Mouse (Mus musculus): Measurements from ENCODE around the gene St6galnac5. TPM values are rescaled to one million over a fixed set of nuclear protein-coding genes. Genes with fewer than 3 reads are reported as not detected.

The St6galnac5 gene
- polyA plus RNA-seq, 1 experiment from 2014 or later: 0.12 TPM

- ATAC-seq (ENCODE audit: insufficient number of reproducible peaks, insufficient read depth, low FRiP score, low read depth): no peak
- WGBS: 74% methylated on average over 23 of the region's 23 CpGs
- H3K9me3 ChIP-seq (ENCODE audit: control insufficient read depth, low read length): no peaks in the 10 kb centered on the region
Observed at GRCm38 (mm10) chr3:152912216-152913101, 69.6 kb downstream of the St6galnac5 start.

GRCm38 (mm10) chr3:152911578-152911977 is 70.5 kb downstream of the St6galnac5 start:
- ATAC-seq (ENCODE audit: insufficient number of reproducible peaks, insufficient read depth, low FRiP score, low read depth): no peak

More at GRCm38 (mm10) chr3:152912216-152913101, 69.6 kb downstream of the St6galnac5 start:
- Histone ChIP-seq H3K9ac (ENCODE audit: low read length) (no peak overlapping the region), H3K4me2 (ENCODE audit: low read length) (no peak overlapping the region), H3K27ac (replicated peaks in 1 of 2; ENCODE audit: control insufficient read depth in 1 of 2, insufficient read depth in 1 of 2, low read depth in 2 of 2, low read length in 2 of 2) (no peak overlapping the region), H3K27me3 (ENCODE audit: control insufficient read depth, insufficient read depth, low read length) (no peaks in the 10 kb centered on the region), H3K4me1 (ENCODE audit: control insufficient read depth in 2 of 2, insufficient read depth in 2 of 2, low read length in 2 of 2) (peaks cover 0 to 2% of the 10 kb centered on the region in 2 experiments; a peak in 1 of 4 replicates), H3K4me3 (ENCODE audit: control insufficient read depth in 1 of 2, insufficient read depth in 1 of 2, low read depth in 1 of 2, low read length in 2 of 2) (no peak overlapping the region), H3K36me3 (ENCODE audit: control insufficient read depth, insufficient read depth, low read length) (no peaks in the 10 kb centered on the region)

GRCm38 (mm10) chr3:152907683-152908082 is 74.4 kb downstream of the St6galnac5 start:
- no peak overlapping the region for H3K4me2 ChIP-seq (ENCODE audit: low read length)
- H3K27me3 ChIP-seq (ENCODE audit: control insufficient read depth, insufficient read depth, low read length): no peaks in the 10 kb centered on the region
- no peak overlapping the region for H3K4me3 ChIP-seq (ENCODE audit: control insufficient read depth in 1 of 2, insufficient read depth in 1 of 2, low read depth in 1 of 2, low read length in 2 of 2)
- no peaks in the 10 kb centered on the region for H3K36me3 ChIP-seq (ENCODE audit: control insufficient read depth, insufficient read depth, low read length)
- no peaks in the 10 kb centered on the region for H3K9me3 ChIP-seq (ENCODE audit: control insufficient read depth, low read length)
- ATAC-seq (ENCODE audit: insufficient number of reproducible peaks, insufficient read depth, low FRiP score, low read depth): no peak
- H3K27ac ChIP-seq (replicated peaks in 1 of 2; ENCODE audit: control insufficient read depth in 1 of 2, insufficient read depth in 1 of 2, low read depth in 2 of 2, low read length in 2 of 2): no peak overlapping the region
- H3K9ac ChIP-seq (ENCODE audit: low read length): no peak overlapping the region
- WGBS: 66% methylated on average over 5 of the region's 5 CpGs
- H3K4me1 ChIP-seq (ENCODE audit: control insufficient read depth in 2 of 2, insufficient read depth in 2 of 2, low read length in 2 of 2): peaks cover 0 to 2% of the 10 kb centered on the region in 2 experiments; a peak in 1 of 4 replicates

More at GRCm38 (mm10) chr3:152911578-152911977, 70.5 kb downstream of the St6galnac5 start:
- Histone ChIP-seq H3K4me2 (ENCODE audit: low read length) (no peak overlapping the region), H3K27ac (replicated peaks in 1 of 2; ENCODE audit: control insufficient read depth in 1 of 2, insufficient read depth in 1 of 2, low read depth in 2 of 2, low read length in 2 of 2) (no peak overlapping the region), H3K36me3 (ENCODE audit: control insufficient read depth, insufficient read depth, low read length) (no peaks in the 10 kb centered on the region), H3K9ac (ENCODE audit: low read length) (no peak overlapping the region), H3K4me1 (ENCODE audit: control insufficient read depth in 2 of 2, insufficient read depth in 2 of 2, low read length in 2 of 2) (peaks cover 0 to 2% of the 10 kb centered on the region in 2 experiments; a peak in 1 of 4 replicates), H3K9me3 (ENCODE audit: control insufficient read depth, low read length) (no peaks in the 10 kb centered on the region), H3K4me3 (ENCODE audit: control insufficient read depth in 1 of 2, insufficient read depth in 1 of 2, low read depth in 1 of 2, low read length in 2 of 2) (no peak overlapping the region), H3K27me3 (ENCODE audit: control insufficient read depth, insufficient read depth, low read length) (no peaks in the 10 kb centered on the region)
- WGBS: 79% methylated on average over 4 of the region's 4 CpGs

- no peak overlapping the region for H3K9ac ChIP-seq (ENCODE audit: low read length)
- H3K27ac ChIP-seq (replicated peaks in 1 of 2; ENCODE audit: control insufficient read depth in 1 of 2, insufficient read depth in 1 of 2, low read depth in 2 of 2, low read length in 2 of 2): no peak overlapping the region
- H3K36me3 ChIP-seq (ENCODE audit: control insufficient read depth, insufficient read depth, low read length): no peaks in the 10 kb centered on the region
- ATAC-seq (ENCODE audit: insufficient number of reproducible peaks, insufficient read depth, low FRiP score, low read depth): no peak
- no peaks in the 10 kb centered on the region for H3K9me3 ChIP-seq (ENCODE audit: control insufficient read depth, low read length)
- 72% methylated on average over 5 of the region's 5 CpGs for WGBS
- no peak overlapping the region for H3K4me2 ChIP-seq (ENCODE audit: low read length)
- no peaks in the 10 kb centered on the region for H3K27me3 ChIP-seq (ENCODE audit: control insufficient read depth, insufficient read depth, low read length)
- H3K4me3 ChIP-seq (ENCODE audit: control insufficient read depth in 1 of 2, insufficient read depth in 1 of 2, low read depth in 1 of 2, low read length in 2 of 2): no peak overlapping the region
- H3K4me1 ChIP-seq (ENCODE audit: control insufficient read depth in 2 of 2, insufficient read depth in 2 of 2, low read length in 2 of 2): no peaks in the 10 kb centered on the region; a peak in 1 of 4 replicates
Observed at GRCm38 (mm10) chr3:152907087-152907486, 75.0 kb downstream of the St6galnac5 start.

- H3K27me3 ChIP-seq (ENCODE audit: control insufficient read depth, insufficient read depth, low read length): no peaks in the 10 kb centered on the region
- no peak overlapping the region for H3K4me3 ChIP-seq (ENCODE audit: control insufficient read depth in 1 of 2, insufficient read depth in 1 of 2, low read depth in 1 of 2, low read length in 2 of 2)
- H3K4me1 ChIP-seq (ENCODE audit: control insufficient read depth in 2 of 2, insufficient read depth in 2 of 2, low read length in 2 of 2): no peaks in the 10 kb centered on the region; a peak in 1 of 4 replicates
- WGBS: 67% methylated on average over 10 of the region's 10 CpGs
- H3K27ac ChIP-seq (replicated peaks in 1 of 2; ENCODE audit: control insufficient read depth in 1 of 2, insufficient read depth in 1 of 2, low read depth in 2 of 2, low read length in 2 of 2): no peak overlapping the region
- no peaks in the 10 kb centered on the region for H3K36me3 ChIP-seq (ENCODE audit: control insufficient read depth, insufficient read depth, low read length)
- no peak for ATAC-seq (ENCODE audit: insufficient number of reproducible peaks, insufficient read depth, low FRiP score, low read depth)
- no peaks in the 10 kb centered on the region for H3K9me3 ChIP-seq (ENCODE audit: control insufficient read depth, low read length)
- H3K9ac ChIP-seq (ENCODE audit: low read length): no peak overlapping the region
- H3K4me2 ChIP-seq (ENCODE audit: low read length): no peak overlapping the region
Observed at GRCm38 (mm10) chr3:152905800-152906199, 76.2 kb downstream of the St6galnac5 start.

GRCm38 (mm10) chr3:152905026-152905425 is 77.0 kb downstream of the St6galnac5 start:
- Histone ChIP-seq H3K9ac (ENCODE audit: low read length) (no peak overlapping the region), H3K27me3 (ENCODE audit: control insufficient read depth, insufficient read depth, low read length) (no peaks in the 10 kb centered on the region), H3K4me3 (ENCODE audit: control insufficient read depth in 1 of 2, insufficient read depth in 1 of 2, low read depth in 1 of 2, low read length in 2 of 2) (no peak overlapping the region), H3K27ac (replicated peaks in 1 of 2; ENCODE audit: control insufficient read depth in 1 of 2, insufficient read depth in 1 of 2, low read depth in 2 of 2, low read length in 2 of 2) (no peak overlapping the region), H3K36me3 (ENCODE audit: control insufficient read depth, insufficient read depth, low read length) (no peaks in the 10 kb centered on the region), H3K9me3 (ENCODE audit: control insufficient read depth, low read length) (no peaks in the 10 kb centered on the region), H3K4me1 (ENCODE audit: control insufficient read depth in 2 of 2, insufficient read depth in 2 of 2, low read length in 2 of 2) (no peaks in the 10 kb centered on the region; a peak in 1 of 4 replicates), H3K4me2 (ENCODE audit: low read length) (no peak overlapping the region)
- ATAC-seq (ENCODE audit: insufficient number of reproducible peaks, insufficient read depth, low FRiP score, low read depth): no peak
- WGBS: 86% methylated on average over 10 of the region's 10 CpGs

GRCm38 (mm10) chr3:152898906-152899305 is 83.1 kb downstream of the St6galnac5 start:
- H3K27me3 ChIP-seq (ENCODE audit: control insufficient read depth, insufficient read depth, low read length): no peaks in the 10 kb centered on the region
- H3K9ac ChIP-seq (ENCODE audit: low read length): no peak overlapping the region
- H3K4me2 ChIP-seq (ENCODE audit: low read length): no peak overlapping the region
- 89% methylated on average over 9 of the region's 9 CpGs for WGBS
- no peak for ATAC-seq (ENCODE audit: insufficient number of reproducible peaks, insufficient read depth, low FRiP score, low read depth)
- H3K36me3 ChIP-seq (ENCODE audit: control insufficient read depth, insufficient read depth, low read length): no peaks in the 10 kb centered on the region
- H3K9me3 ChIP-seq (ENCODE audit: control insufficient read depth, low read length): no peaks in the 10 kb centered on the region
- no peak overlapping the region for H3K4me3 ChIP-seq (ENCODE audit: control insufficient read depth in 1 of 2, insufficient read depth in 1 of 2, low read depth in 1 of 2, low read length in 2 of 2)
- no peak overlapping the region for H3K27ac ChIP-seq (replicated peaks in 1 of 2; ENCODE audit: control insufficient read depth in 1 of 2, insufficient read depth in 1 of 2, low read depth in 2 of 2, low read length in 2 of 2)
- no peaks in the 10 kb centered on the region for H3K4me1 ChIP-seq (ENCODE audit: control insufficient read depth in 2 of 2, insufficient read depth in 2 of 2, low read length in 2 of 2)

Data from heart, embryonic 14.5 days (tissue).